Mouse (Mus musculus) retina, postnatal 7 days (tissue): ENCODE measurements around the gene Kdm2b.
A peak's percentile ranks its signal among the peaks of the same experiment; 100 is the strongest.

ENCODE experiments used
- DNase-seq: peaks from one replicate; pipeline ENCODE4 v3.0.0-alpha.2; 2012; ENCODE audit warnings: low read depth, low spot score

The Kdm2b gene

GRCm38 (mm10) chr5:123011705-123012104, 22.1 kb upstream of the Kdm2b start:
- no peak for DNase-seq

- no peak for DNase-seq
These were observed 21.2 kb upstream of the Kdm2b start for GRCm38 (mm10) chr5:123010806-123011205.

DNA sequence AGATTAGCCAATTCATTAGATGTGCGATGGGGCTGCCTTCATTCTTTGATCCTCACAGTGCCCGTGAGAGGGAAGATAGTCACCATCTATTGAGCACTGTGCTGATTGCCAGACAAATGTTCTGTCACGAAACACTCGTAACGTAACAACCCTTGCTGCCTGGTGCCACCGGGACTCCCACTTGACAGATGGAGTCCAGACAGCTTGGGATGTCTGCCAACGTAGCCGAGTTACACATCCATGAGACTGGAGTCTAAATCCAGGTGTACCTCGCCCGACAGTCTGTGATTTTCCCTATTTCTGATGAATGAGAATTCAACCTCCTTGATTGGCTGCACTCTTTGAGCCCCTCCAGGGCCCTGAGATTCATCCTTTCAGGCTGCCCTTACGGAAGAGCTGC, 20.2 kb upstream of the Kdm2b start:
- no peak for DNase-seq

DNA sequence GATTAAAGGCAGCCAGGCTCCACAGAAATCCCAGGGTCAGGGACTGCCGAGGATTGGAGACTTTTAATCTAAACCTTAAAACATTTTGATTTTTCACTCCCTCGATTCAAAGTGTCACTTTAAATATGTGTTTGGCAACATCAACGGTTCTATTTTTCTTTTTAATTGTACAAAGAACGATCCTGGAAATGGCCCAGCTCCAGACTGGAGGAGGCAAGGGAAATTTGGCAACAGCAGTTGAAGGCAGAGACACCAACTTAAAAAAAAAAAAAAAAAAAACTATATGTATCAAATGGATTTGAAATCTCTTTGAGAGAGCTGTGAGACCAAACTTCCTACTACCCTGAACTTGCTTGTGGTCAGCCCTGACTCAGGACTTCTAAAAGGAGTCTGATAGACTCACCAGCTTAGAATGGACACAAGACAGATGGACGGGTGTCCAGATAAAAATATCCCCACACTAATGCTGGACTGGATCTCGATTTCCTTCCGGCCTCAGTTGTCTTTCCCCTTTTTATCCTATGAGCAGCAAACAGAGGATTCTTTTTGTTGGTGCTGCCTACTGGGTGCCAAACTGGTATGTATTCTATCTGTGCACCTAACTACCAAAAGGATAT, 19.4 kb upstream of the Kdm2b start:
- DNase-seq, result no peak

DNA sequence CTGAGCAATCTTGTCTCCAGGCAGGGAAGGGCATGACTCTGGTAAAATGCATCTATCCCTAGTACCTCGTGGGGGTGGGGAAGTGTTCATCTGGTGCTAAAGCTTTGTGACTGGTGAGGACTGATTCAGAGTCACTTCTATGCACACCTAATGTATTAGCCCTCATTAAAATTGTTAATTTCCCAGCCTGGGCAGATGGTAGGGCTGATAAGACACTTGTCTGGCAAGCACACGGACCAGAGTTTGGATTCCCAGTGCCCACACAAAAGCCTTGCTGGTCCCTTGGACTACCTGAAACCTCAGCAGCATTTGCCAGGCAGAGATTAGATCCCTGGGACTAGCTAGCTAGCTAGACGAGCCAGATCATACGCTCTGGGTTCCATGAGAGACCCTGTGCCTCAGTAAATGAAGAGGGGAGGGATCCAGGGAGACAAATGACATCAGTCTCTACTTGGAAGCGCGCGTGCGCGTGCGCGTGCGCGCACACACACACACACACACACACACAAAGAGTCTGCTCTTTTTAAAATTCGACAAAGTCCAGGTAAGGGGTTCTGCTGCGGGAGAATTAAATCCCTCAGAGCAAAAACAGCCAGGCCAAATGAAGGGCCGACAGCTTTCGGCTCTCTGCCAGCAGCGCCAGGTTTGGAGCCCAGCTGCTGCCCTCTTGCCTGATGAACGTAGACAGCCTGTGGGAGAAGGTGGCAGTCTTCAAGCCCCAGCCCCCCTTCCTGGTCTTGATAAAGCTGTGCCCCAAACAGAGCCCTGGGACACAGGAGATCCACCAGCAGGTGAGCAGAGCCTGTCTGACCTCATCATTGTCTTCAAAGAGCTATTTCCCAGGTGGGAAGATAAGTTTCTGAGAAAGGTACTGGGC, 16.3 kb upstream of the Kdm2b start:
- DNase-seq, result no peak

- no peak for DNase-seq
These were observed 11.3 kb upstream of the Kdm2b start for GRCm38 (mm10) chr5:123000901-123001300.

DNA sequence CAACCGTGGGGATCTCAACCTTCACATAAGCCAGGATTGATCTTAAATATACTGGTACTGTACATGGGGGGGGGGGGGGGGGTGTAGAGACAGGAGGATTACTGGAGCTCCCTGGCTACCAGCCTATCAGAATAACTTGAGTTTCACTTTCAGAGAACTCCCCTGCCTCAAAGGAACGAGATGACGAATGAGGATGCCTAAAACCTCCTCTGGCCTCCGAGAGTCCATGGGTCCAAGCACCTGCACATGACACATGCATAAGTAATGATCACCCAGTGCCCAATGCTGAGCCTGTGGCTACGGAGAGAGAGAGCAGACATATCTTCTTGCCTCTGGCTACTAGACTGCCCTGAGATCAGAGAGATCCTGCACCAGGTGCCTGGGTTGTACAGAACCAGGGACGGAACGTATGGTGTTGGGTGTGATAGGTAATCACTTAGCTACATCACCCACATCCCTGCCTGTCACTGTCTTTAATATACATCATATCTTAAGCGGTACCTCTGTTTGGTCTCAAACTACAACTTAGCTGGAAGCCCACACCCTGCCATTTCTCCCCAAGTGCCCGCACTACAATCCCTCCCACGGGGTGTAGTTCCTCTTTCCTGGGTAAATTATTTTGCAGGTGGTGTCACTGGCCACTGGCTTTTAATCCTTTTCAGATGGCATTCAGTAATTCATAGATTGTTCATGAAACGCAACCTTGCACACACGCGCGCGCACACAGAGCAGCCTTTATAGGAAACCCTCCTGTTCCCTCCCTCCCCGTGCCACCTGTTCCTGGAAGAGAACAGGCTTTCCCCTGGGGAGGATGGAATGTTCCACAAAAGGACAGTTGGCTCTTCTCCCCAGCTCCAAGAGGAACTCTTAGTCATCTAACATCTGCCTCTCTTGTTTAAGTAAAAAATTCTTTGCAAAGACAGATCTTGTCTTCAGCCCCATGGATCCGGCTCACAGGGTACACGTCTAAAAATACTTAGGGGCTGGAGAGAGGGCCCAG, 7.9 kb upstream of the Kdm2b start:
- no peak for DNase-seq

DNA sequence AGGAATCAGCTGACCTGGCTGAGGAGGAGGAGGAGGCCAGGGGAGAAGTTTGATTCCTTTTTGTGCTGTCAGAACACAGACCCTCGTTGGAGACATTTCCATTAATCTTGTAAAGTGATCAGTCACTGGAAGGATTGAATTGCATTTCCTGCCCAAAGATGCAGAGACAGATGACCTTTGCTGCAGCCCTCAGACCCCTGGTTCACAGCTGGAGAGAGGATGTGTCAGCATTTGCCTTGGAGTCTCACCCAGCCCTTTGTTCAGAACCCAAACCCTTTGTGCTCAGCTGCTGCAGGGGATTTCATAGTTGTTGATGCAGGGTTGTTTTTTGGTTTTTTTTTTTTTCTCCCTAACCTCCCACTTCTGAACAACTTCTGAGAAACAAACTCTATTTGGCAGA, 5.3 kb upstream of the Kdm2b start:
- DNase-seq, result no peak

DNA sequence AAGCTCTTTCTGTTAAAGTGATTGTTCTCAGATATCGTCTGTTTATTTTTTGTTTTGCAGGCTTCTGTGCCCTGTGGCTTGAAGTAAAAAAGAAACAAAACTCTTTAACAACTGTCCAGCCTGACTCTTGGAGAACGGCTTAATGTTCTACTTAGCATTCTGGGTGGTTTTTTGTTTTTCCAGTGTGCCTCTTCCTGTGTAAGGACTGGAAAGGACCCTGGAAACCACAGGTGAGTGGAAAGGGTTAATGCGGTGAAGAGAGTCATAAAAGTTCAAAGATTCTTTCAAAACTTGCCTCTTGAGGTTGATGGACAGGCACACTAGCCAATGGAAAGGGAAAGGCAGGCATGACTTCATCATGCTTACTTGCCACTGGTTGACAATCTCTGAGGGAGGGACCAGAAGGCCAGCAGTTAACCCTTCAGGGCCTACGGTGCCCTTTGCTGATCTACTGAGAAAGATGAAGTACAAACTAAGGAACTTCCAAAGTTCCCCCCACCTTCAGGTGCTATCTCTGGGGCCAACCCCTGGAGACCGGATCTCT, 4.8 kb upstream of the Kdm2b start:
- DNase-seq, result peak; percentile 76

DNA sequence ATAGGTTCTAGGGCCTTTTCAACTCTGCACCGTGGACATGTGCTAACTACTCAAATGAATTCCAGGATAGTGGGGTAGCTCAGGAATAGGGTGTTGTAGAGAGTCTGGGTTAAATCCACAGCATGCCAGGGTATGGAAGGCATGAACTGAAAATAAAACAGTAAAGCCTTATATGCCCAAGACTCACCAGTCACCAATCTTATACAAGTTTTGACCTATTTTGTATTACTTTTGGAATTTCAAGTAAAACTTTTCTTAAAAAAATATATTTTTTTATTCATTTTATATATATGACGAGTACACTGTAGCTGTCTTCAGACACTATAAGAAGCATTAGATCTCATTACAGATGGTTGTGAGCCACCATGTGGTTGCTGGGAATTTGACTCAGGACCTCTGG, 4.2 kb upstream of the Kdm2b start:
- no peak for DNase-seq

DNA sequence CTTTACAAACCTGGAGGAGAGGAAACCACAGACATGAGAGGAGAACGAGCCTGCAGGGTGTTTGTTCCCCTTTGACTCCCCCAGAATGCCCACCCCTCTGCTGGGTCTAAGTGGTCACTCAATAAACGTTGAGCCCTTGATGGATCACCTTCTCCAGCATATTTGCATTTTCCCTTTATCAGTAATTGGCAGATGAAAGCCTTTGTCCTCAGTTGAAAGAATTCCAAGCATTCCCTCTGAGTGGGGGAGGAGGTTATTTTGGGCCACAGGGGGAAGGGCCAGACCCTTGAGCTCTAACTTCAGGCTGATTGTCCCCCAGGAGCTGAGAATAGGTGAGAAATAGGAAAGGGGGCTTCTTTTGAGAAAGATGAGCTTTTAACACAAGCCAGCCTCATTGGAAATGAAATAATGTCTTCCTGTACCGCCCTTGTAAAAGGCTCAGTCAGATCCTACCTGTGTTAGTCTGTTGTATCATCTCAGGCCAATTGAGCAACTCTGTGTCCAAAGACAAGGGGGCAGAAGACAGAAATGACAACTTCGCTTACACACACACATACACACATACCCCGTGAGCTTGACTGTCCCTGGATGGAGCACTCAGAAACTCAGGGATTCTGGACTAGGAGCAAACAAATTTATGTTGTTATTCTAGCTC, 1.9 kb upstream of the Kdm2b start:
- DNase-seq, result no peak

GRCm38 (mm10) chr5:122990411-122991160, 963 bp upstream of the Kdm2b start:
- DNase-seq, result no peak

- peak; percentile 69 for DNase-seq
These were observed 560 bp downstream of the Kdm2b start for GRCm38 (mm10) chr5:122989001-122989525.

- DNase-seq, result no peak
These were observed 1.4 kb downstream of the Kdm2b start for GRCm38 (mm10) chr5:122988021-122988751.

DNA sequence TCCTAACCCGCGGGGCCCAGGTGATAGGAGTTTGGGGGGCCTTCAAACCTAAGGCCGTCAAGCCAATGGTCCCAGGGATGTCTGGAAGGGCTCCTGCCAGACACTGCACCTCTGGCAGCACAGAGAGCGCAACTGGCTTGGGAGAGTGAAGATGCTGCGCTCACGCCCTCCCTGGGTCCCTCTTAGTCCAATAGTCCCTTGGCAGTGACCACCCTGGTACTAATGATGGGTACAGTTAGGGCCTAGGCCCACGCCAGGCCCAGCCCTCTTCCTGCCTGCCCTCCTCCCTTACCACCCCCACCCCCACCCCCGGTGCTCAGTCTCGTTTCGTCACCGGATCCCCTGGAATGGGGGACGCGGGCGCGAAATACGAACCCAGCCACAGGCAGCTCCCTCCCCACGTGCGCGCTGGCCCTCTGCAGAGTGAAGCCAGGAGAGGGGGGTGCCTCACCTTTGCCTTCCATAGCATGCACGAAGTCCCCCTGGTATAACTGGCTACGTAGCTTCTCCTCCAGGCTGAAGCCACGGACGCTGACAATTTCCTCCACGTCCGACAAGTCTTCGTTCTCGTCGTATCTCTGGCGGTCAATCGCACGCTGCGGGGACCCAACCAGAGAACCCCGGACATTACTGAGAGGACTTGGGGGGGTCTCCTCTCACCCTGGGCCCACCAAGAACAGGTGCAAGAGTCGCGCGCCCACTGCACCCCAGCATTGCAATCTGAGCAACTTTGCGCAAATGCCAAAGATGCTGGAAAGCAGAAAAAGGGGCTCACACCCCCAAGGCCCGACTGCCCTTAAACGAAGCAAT, 2.2 kb downstream of the Kdm2b start:
- no peak for DNase-seq

GRCm38 (mm10) chr5:122986091-122986493, 3.5 kb downstream of the Kdm2b start:
- DNase-seq, result no peak

- DNase-seq, result no peak
These were observed 4.3 kb downstream of the Kdm2b start for GRCm38 (mm10) chr5:122985276-122985675.

DNA sequence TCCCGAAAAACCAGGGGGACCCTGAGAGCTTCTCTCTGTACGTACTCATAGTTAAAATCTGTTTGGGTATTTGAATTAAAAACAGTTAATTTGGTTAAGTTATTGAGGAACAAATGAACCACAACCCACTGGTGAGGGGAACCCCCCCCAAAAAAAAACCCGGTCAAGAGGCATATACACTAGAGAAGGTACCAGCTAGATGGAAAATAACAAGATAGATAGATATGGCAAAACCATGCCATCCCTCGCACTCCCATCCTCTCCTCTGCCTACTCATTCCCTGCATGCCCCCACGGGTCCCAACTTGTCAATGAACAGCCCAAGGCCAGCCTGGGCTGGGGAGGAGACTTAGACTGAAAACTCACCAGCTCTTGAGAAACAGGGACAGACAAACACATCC, 5.1 kb downstream of the Kdm2b start:
- no peak for DNase-seq

GRCm38 (mm10) chr5:122978970-122979369, 10.7 kb downstream of the Kdm2b start:
- no peak for DNase-seq
